Mouse (Mus musculus): ENCODE data around the gene Olfr412. TPM values are rescaled to one million over a fixed set of nuclear protein-coding genes. Genes with fewer than 3 reads are reported as not detected.

Gene Olfr412
- not detected in 2 replicates for total RNA-seq (2017)

- ATAC-seq (replicated peaks; ENCODE audit: low read depth, poor library complexity, severe bottlenecking), result no peak
These were observed at the start of gene Olfr412 for GRCm38 (mm10) chr11:74361769-74362168. TSS of gene Olfr412 (plus strand) at chr11:74362069.

GRCm38 (mm10) chr11:74326044-74326443 lies 35.8 kb upstream of the Olfr412 start:
- no peak for ATAC-seq (replicated peaks; ENCODE audit: low read depth, poor library complexity, severe bottlenecking)

- ATAC-seq (replicated peaks; ENCODE audit: low read depth, poor library complexity, severe bottlenecking), result no peak
These were observed 33.1 kb upstream of the Olfr412 start for GRCm38 (mm10) chr11:74328781-74329180.

- ATAC-seq (replicated peaks; ENCODE audit: low read depth, poor library complexity, severe bottlenecking), result no peak
These were observed 23.9 kb upstream of the Olfr412 start, which contains the start of gene Olfr410 for GRCm38 (mm10) chr11:74337931-74338330. TSS of gene Olfr410 (minus strand) at chr11:74338031.

- no peak for ATAC-seq (replicated peaks; ENCODE audit: low read depth, poor library complexity, severe bottlenecking)
These were observed 9.3 kb upstream of the Olfr412 start, which contains the start of gene Olfr411 for GRCm38 (mm10) chr11:74352550-74352949. TSS of gene Olfr411 (minus strand) at chr11:74352650.

- ATAC-seq (replicated peaks; ENCODE audit: low read depth, poor library complexity, severe bottlenecking), result peak; percentile 69
These were observed 9.7 kb downstream of the Olfr412 start for GRCm38 (mm10) chr11:74371393-74372100.

GRCm38 (mm10) chr11:74376847-74377246 lies 15.0 kb downstream of the Olfr412 start:
- ATAC-seq (replicated peaks; ENCODE audit: low read depth, poor library complexity, severe bottlenecking), result peak; percentile 90

- ATAC-seq (replicated peaks; ENCODE audit: low read depth, poor library complexity, severe bottlenecking), result no peak
These were observed 17.5 kb downstream of the Olfr412 start for GRCm38 (mm10) chr11:74379166-74379873.

GRCm38 (mm10) chr11:74385674-74386073 lies 23.8 kb downstream of the Olfr412 start:
- ATAC-seq (replicated peaks; ENCODE audit: low read depth, poor library complexity, severe bottlenecking), result no peak

GRCm38 (mm10) chr11:74387203-74387602 lies 25.3 kb downstream of the Olfr412 start:
- no peak for ATAC-seq (replicated peaks; ENCODE audit: low read depth, poor library complexity, severe bottlenecking)

GRCm38 (mm10) chr11:74391899-74392298 lies 30.0 kb downstream of the Olfr412 start:
- no peak; the same call in 1 of the 2 replicates for ATAC-seq (replicated peaks; ENCODE audit: low read depth, poor library complexity, severe bottlenecking)

- no peak for ATAC-seq (replicated peaks; ENCODE audit: low read depth, poor library complexity, severe bottlenecking)
These were observed 31.0 kb downstream of the Olfr412 start for GRCm38 (mm10) chr11:74392903-74393302.

GRCm38 (mm10) chr11:74393489-74393888 lies 31.6 kb downstream of the Olfr412 start:
- ATAC-seq (replicated peaks; ENCODE audit: low read depth, poor library complexity, severe bottlenecking), result no peak

- no peak for ATAC-seq (replicated peaks; ENCODE audit: low read depth, poor library complexity, severe bottlenecking)
These were observed 33.7 kb downstream of the Olfr412 start for GRCm38 (mm10) chr11:74395583-74395982.

- ATAC-seq (replicated peaks; ENCODE audit: low read depth, poor library complexity, severe bottlenecking), result peak; percentile 66
These were observed 40.3 kb downstream of the Olfr412 start for GRCm38 (mm10) chr11:74402126-74402525.

GRCm38 (mm10) chr11:74404216-74404615 lies 42.3 kb downstream of the Olfr412 start:
- no peak for ATAC-seq (replicated peaks; ENCODE audit: low read depth, poor library complexity, severe bottlenecking)

- ATAC-seq (replicated peaks; ENCODE audit: low read depth, poor library complexity, severe bottlenecking), result no peak
These were observed 43.3 kb downstream of the Olfr412 start for GRCm38 (mm10) chr11:74405201-74405600.

GRCm38 (mm10) chr11:74408587-74409446 lies 46.9 kb downstream of the Olfr412 start:
- ATAC-seq (replicated peaks; ENCODE audit: low read depth, poor library complexity, severe bottlenecking), result no peak

GRCm38 (mm10) chr11:74409447-74409754 lies 47.5 kb downstream of the Olfr412 start:
- ATAC-seq (replicated peaks; ENCODE audit: low read depth, poor library complexity, severe bottlenecking), result no peak

- ATAC-seq (replicated peaks; ENCODE audit: low read depth, poor library complexity, severe bottlenecking), result no peak
These were observed 47.9 kb downstream of the Olfr412 start for GRCm38 (mm10) chr11:74409757-74410174.

- no peak for ATAC-seq (replicated peaks; ENCODE audit: low read depth, poor library complexity, severe bottlenecking)
These were observed 50.1 kb downstream of the Olfr412 start for GRCm38 (mm10) chr11:74411943-74412342.
